Mouse (Mus musculus): ENCODE results near the gene Tex30.

Tex30 gene

DNA sequence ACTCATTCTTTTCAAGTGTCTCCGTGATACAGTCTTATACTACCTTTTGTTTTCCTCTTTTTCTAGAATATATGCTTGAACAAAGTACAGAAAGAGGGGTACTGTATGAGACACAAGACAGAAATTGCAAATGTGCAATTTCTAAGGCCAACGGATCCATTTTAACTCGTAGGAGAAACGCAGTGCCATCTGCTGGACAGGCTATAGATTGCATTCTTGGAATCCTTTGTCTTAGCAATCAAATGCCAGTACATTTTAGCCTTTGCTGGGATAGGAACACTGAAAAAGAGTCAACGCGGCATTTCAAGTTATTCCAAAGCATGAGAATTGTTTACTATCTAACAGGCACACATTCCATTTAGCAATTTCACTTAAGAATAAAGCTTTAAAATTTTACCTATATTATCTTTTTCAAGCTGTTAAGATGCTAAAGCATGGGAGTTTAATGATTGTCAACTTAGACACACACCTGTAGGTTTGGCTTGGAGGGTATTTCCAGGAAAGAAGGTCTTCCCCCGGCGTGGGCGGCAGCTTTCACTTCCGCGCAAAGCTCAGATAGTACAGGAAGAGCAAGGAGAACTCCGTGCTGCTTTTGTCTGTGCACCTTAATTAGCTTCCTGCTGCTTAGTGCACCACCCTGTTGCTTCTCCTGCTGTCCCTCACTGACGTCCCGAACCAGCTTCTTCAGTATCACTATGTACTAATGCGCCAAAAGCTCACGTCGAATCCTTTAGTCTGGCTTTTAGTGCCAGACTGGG is 60.3 kb downstream of the Tex30 start:
- peak; percentile 75 for DNase-seq

Data from lung, postnatal 36 days (tissue).